Mouse (Mus musculus) myocyte (in vitro differentiated cells): Measurements from ENCODE around the gene Thumpd2. TPM values are rescaled to one million over a fixed set of nuclear protein-coding genes. Genes with fewer than 3 reads are reported as not detected.

Experiments
- H3K27me3 ChIP-seq: one replicate; pipeline ENCODE4 v1.6.1; 2011; ENCODE audit not compliant: control insufficient read depth, insufficient read depth, insufficient read length
- H3K36me3 ChIP-seq: one replicate; pipeline ENCODE4 v1.6.1; 2011; ENCODE audit not compliant: control insufficient read depth, insufficient read depth
- H3K4me2 ChIP-seq: one replicate; pipeline ENCODE4 v1.6.1; 2011; ENCODE audit warnings: low read depth, control low read depth
- H3K4me3 ChIP-seq: one replicate; pipeline ENCODE4 v1.5.1; 2011; ENCODE audit warnings: mild to moderate bottlenecking, control low read depth, moderate library complexity
- H3K79me2 ChIP-seq: one replicate; pipeline ENCODE4 v1.6.1; 2011; ENCODE audit not compliant: control insufficient read depth, insufficient read depth
- H3ac ChIP-seq: one replicate; pipeline ENCODE4 v1.6.1; 2011; ENCODE audit not compliant: control insufficient read depth, insufficient read length
- CEBPB ChIP-seq: IDR thresholded peaks from 2 replicates; pipeline ENCODE4 v1.6.1; 2011; ENCODE audit warnings: mild to moderate bottlenecking, moderate library complexity; ENCODE audit not compliant: poor library complexity, insufficient read depth, severe bottlenecking
- E2F4 ChIP-seq: IDR thresholded peaks from one replicate; pipeline ENCODE4 v1.6.1; 2011; ENCODE audit warnings: mild to moderate bottlenecking, control low read depth, moderate library complexity; ENCODE audit not compliant: insufficient read depth
- MAX ChIP-seq: IDR thresholded peaks from one replicate; pipeline ENCODE4 v1.6.1; 2011; ENCODE audit warnings: low read depth, mild to moderate bottlenecking, control low read depth
- MYOD1 ChIP-seq, 3 experiments: IDR thresholded peaks; one replicate each; pipeline ENCODE4 v1.6.1; 2011; ENCODE audit warnings: control low read depth in 2 of 3, low read depth in 2 of 3, mild to moderate bottlenecking in 2 of 3, moderate library complexity in 1 of 3; ENCODE audit not compliant: insufficient read length in 2 of 3, control insufficient read depth in 1 of 3
- MYOG ChIP-seq, 3 experiments: IDR thresholded peaks; one replicate each; pipeline ENCODE4 v1.6.1; 2011; ENCODE audit warnings: control low read depth in 2 of 3, low read depth in 2 of 3, mild to moderate bottlenecking in 2 of 3; ENCODE audit not compliant: insufficient read length in 2 of 3, control insufficient read depth in 1 of 3, insufficient read depth in 1 of 3
- POLR2A ChIP-seq: IDR thresholded peaks from one replicate; pipeline ENCODE4 v1.6.1; 2011; ENCODE audit warnings: low read depth, mild to moderate bottlenecking, control low read depth, moderate library complexity; ENCODE audit not compliant: insufficient read length
- POLR2AphosphoS2 ChIP-seq: IDR thresholded peaks from one replicate; pipeline ENCODE4 v1.6.1; 2011; ENCODE audit warnings: low read depth, control low read depth; ENCODE audit not compliant: insufficient read length
- REST ChIP-seq: IDR thresholded peaks from one replicate; pipeline ENCODE4 v1.6.1; 2011; ENCODE audit warnings: mild to moderate bottlenecking, control low read depth, moderate library complexity; ENCODE audit not compliant: insufficient read depth, insufficient read length
- SRF ChIP-seq: IDR thresholded peaks from one replicate; pipeline ENCODE4 v1.6.1; 2011; ENCODE audit warnings: low read depth; ENCODE audit not compliant: control insufficient read depth, insufficient read length
- TCF12 ChIP-seq: IDR thresholded peaks from one replicate; pipeline ENCODE4 v1.6.1; 2011; ENCODE audit warnings: mild to moderate bottlenecking, control low read depth; ENCODE audit not compliant: poor library complexity, insufficient read depth, severe bottlenecking
- TCF3 ChIP-seq: IDR thresholded peaks from one replicate; pipeline ENCODE4 v1.6.1; 2011; ENCODE audit warnings: low read depth, control low read depth; ENCODE audit not compliant: insufficient read length
- USF1 ChIP-seq: IDR thresholded peaks from one replicate; pipeline ENCODE4 v1.6.1; 2011; ENCODE audit warnings: low read depth, mild to moderate bottlenecking, control low read depth, moderate library complexity
- polyA plus RNA-seq: library from polyadenylated mRNA; unstranded; fragments of >200 nt; fragmentation: generic; extraction: Trizol; gene quantifications from one replicate; pipeline ENCODE4 v1.2.1, GENCODE M21; 2012; ENCODE audit warnings: missing spikeins

Thumpd2 gene
- polyA plus RNA-seq, 1 experiment, result 2.1 TPM

GRCm38 (mm10) chr17:80982412-80982787 lies 82.5 kb downstream of the Thumpd2 start:
- no peaks in the 10 kb centered on the region for H3K36me3 ChIP-seq
- no peak overlapping the region for H3ac ChIP-seq
- H3K4me3 ChIP-seq, result no peak overlapping the region
- no peaks in the 10 kb centered on the region for H3K79me2 ChIP-seq
- TF ChIP-seq SRF (no peak), CEBPB (no peak), MYOG (IDR thresholded peaks at IDR 0.05; ENCODE audit: control insufficient read depth in 1 of 3, insufficient read depth in 1 of 3, insufficient read length in 2 of 3, low read depth in 2 of 3) (no peak), POLR2AphosphoS2 (no peak), MYOD1 (IDR thresholded peaks at IDR 0.05; ENCODE audit: control insufficient read depth in 1 of 3, insufficient read length in 2 of 3, low read depth in 2 of 3) (no peak)
- H3K27me3 ChIP-seq, result peaks cover 24% of the 10 kb centered on the region
- H3K4me2 ChIP-seq, result peak overlapping the region; percentile 37

GRCm38 (mm10) chr17:80981721-80982411 lies 83.0 kb downstream of the Thumpd2 start:
- H3K27me3 ChIP-seq, result peaks cover 20% of the 10 kb centered on the region
- TF ChIP-seq POLR2AphosphoS2 (no peak), CEBPB (no peak), SRF (no peak), E2F4 (no peak), MYOD1 (IDR thresholded peaks at IDR 0.05; ENCODE audit: control insufficient read depth in 1 of 3, insufficient read length in 2 of 3, low read depth in 2 of 3) (no peak), POLR2A (no peak), TCF3 (no peak), MYOG (IDR thresholded peaks at IDR 0.05; ENCODE audit: control insufficient read depth in 1 of 3, insufficient read depth in 1 of 3, insufficient read length in 2 of 3, low read depth in 2 of 3) (no peak), TCF12 (no peak), REST (no peak), MAX (no peak), USF1 (no peak)
- H3K79me2 ChIP-seq, result no peaks in the 10 kb centered on the region
- H3K4me2 ChIP-seq, result peak overlapping the region; percentile 37
- H3K4me3 ChIP-seq, result no peak overlapping the region
- H3K36me3 ChIP-seq, result no peaks in the 10 kb centered on the region
- no peak overlapping the region for H3ac ChIP-seq

DNA sequence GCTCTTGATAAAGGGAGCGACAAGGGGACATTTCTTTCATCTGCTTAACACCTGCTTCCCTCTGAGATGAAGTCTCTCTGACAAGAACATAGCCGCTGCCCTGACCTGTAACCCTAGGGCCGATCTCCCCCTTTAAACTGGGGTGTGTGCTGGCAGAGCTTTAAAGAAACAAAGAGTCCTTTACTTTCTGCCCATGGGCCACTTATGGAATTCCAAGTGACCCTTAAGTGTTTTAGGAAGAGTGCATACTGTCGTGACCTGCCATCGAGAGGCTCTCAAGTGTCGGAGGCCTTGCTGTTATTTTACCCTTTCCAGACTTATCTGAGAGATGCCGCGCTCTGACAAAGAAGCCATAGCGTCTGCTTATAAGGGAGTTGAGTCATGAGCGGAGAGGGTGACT lies 84.8 kb downstream of the Thumpd2 start:
- Histone ChIP-seq H3K4me2 (no peak overlapping the region), H3K27me3 (peaks cover 12% of the 10 kb centered on the region), H3K79me2 (no peaks in the 10 kb centered on the region), H3K36me3 (no peaks in the 10 kb centered on the region), H3ac (no peak overlapping the region), H3K4me3 (no peak overlapping the region)
- TF ChIP-seq E2F4 (no peak), CEBPB (no peak), MYOD1 (IDR thresholded peaks at IDR 0.05; ENCODE audit: control insufficient read depth in 1 of 3, insufficient read length in 2 of 3, low read depth in 2 of 3) (no peak), MYOG (IDR thresholded peaks at IDR 0.05; ENCODE audit: control insufficient read depth in 1 of 3, insufficient read depth in 1 of 3, insufficient read length in 2 of 3, low read depth in 2 of 3) (no peak), SRF (no peak), POLR2AphosphoS2 (no peak), TCF3 (no peak), TCF12 (no peak), MAX (no peak), POLR2A (no peak), USF1 (no peak), REST (no peak)

GRCm38 (mm10) chr17:80977245-80977644 lies 87.6 kb downstream of the Thumpd2 start:
- H3K27me3 ChIP-seq, result peaks cover 19% of the 10 kb centered on the region
- H3K4me3 ChIP-seq, result no peak overlapping the region
- TF ChIP-seq MYOG (IDR thresholded peaks at IDR 0.05; ENCODE audit: control insufficient read depth in 1 of 3, insufficient read depth in 1 of 3, insufficient read length in 2 of 3, low read depth in 2 of 3) (no peak), REST (no peak), MYOD1 (IDR thresholded peaks at IDR 0.05; ENCODE audit: control insufficient read depth in 1 of 3, insufficient read length in 2 of 3, low read depth in 2 of 3) (no peak), TCF12 (no peak), POLR2AphosphoS2 (no peak), TCF3 (no peak), POLR2A (no peak), SRF (no peak), CEBPB (no peak), MAX (no peak), E2F4 (no peak), USF1 (no peak)
- no peaks in the 10 kb centered on the region for H3K79me2 ChIP-seq
- peak overlapping the region; percentile 45 for H3K4me2 ChIP-seq
- no peaks in the 10 kb centered on the region for H3K36me3 ChIP-seq
- H3ac ChIP-seq, result no peak overlapping the region

Other genes starting within 250 kb of the Thumpd2 start
- not detected for gene Tmem178, start 120.5 kb downstream of the Thumpd2 start, polyA plus RNA-seq